Mouse (Mus musculus) A20 (cell line): ENCODE data around the gene Larp1.
"Not testable (repeated sequence)": the region's sequence is repeated elsewhere in the genome, so short reads cannot be mapped to it uniquely, and the experiment has no call there.

Source experiments
- DNase-seq: peaks from one replicate; pipeline ENCODE4 v3.0.0-alpha.2; 2011; ENCODE audit warnings: low read depth, low spot score

Gene Larp1

GRCm38 (mm10) chr11:58026337-58026736 is 17.5 kb downstream of the Larp1 start:
- DNase-seq = peak; percentile 67

GRCm38 (mm10) chr11:58026860-58027259 is 18.0 kb downstream of the Larp1 start:
- no peak for DNase-seq

GRCm38 (mm10) chr11:58028981-58029380 is 20.1 kb downstream of the Larp1 start:
- DNase-seq = no peak

GRCm38 (mm10) chr11:58029869-58030268 is 21.0 kb downstream of the Larp1 start:
- DNase-seq = no peak

- DNase-seq = no peak
Observed at GRCm38 (mm10) chr11:58031176-58031575, 22.3 kb downstream of the Larp1 start.

DNA sequence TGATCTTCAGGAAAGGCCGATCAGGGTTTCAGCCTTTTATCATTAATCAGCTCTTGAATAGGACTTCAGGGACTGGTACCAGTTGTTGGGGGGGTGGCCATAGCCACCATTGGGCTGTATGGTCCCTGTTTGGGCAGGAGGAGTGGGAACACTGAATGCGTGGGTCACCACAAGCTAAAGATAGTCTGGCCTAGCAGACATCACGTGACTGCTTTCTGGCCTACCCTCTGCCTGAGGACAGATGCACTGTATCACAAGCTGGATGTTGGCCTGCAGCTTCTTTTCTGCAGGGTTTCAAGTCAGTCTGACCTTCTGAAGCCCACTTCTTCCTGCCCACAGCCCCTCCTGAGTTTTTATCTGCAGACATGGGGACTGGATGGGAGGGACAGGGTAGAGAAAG is 24.8 kb downstream of the Larp1 start:
- no peak for DNase-seq

GRCm38 (mm10) chr11:58039027-58039426 is 30.2 kb downstream of the Larp1 start:
- DNase-seq = peak; percentile 53

DNA sequence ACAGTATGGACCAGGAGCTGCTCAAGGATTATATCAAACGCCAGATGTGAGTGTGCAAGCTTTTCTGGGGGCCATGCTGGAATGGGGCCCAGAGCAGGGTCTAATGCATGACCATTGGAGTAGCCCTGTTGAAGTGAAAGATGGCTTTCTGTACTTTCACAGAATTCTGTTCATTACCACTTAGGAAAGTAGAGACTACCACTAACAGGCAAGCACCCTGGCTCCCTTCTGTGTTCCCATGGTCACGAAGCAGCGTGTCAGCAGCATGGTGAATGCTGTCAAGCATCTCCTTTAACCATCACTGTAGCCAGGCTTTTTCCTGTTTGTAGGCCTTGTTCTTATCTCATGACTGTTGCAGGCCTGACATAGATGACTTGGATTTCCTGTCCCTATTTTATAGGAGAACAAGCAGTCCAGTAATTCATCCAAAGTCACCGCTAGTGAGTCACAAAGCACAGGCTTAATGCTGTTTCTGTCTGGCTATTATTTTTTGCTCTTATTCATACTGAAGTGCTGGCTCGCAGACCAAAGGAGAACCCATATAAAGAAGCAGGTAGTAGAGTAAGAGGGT is 34.1 kb downstream of the Larp1 start:
- no peak for DNase-seq

GRCm38 (mm10) chr11:58046438-58046837 is 37.6 kb downstream of the Larp1 start:
- peak; percentile 24 for DNase-seq

DNA sequence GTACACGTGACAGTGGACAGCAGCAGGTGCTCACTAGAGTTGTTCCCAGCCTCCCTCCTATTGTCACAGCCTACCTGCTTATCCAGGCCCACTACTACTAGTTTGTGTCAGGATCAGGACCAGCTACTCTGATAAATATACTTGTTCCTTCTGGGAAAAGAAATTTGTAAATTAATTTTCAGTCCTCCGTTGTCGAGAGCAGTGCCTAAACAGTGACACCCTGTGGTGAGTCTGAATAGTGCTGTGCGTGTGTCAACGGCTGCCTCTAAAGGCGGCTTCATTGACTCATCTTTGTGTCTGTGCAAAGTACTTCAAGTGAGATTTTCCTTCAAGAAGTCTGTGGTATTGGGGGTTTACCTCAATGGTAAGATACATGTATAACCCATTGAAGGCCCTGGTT is 48.6 kb downstream of the Larp1 start:
- peak; percentile 42 for DNase-seq

GRCm38 (mm10) chr11:58059752-58060151 is 50.9 kb downstream of the Larp1 start:
- DNase-seq = not testable (repeated sequence)

DNA sequence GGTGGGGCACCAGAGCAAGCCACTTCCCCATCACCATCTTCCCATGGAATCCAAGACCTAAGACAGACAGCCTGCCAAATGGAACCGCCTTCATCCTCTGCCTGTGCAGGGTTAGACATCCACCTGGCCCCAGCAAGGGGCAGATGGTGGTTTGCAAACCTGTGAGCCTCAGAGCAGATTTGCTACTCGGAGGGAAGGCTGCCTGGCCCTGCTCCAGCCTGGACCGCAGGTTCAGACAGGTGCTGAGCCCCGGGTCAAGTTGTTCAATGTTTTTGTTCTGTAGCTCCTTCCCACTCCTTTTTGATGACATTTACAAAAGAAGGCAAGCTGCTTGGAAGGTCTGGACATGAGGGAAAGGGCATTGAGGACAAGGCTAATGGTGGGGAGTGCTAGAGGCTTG is 52.4 kb downstream of the Larp1 start:
- not testable (repeated sequence) for DNase-seq

DNA sequence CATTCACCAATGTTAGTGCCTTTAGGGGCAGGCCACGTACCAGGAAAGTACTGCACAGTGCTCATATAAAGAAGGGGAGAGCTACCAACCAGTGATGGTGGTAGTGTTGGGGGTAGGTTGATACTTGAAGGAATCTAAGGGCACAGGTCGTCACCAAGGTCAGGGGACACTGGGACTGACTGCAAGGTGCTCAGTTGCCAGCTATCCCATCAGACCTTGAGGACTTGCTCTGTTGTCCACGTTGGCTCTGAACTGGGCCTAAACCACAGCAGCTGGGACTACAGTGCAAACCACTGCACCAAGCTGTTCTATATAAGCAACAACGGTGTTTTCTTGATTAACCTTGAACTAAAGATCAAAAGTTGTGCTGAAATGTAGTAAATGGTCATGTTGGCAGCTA is 53.7 kb downstream of the Larp1 start:
- no peak for DNase-seq

GRCm38 (mm10) chr11:58065025-58065424 is 56.2 kb downstream of the Larp1 start:
- DNase-seq = no peak

- no peak for DNase-seq
Observed at GRCm38 (mm10) chr11:58072978-58073377, 64.1 kb downstream of the Larp1 start.

DNA sequence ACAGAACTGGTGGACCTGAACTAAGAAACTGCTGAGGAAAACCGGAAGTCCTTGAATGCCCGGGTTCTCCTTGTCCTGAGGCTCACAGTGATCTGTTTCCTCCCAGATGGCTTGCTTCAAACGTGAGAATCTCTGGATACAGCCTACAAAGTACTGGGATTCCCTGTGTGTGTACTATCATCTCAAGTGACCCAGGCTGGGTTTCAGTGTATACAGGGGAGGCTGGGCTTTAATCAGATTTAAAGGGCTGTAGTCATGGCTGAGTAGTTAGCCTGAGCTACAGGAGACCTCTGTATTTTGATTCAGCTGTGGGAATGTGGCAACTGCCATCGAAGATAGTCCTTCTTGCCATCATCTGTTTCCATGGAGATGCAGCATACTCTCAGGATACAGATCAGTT is 68.4 kb downstream of the Larp1 start:
- no peak for DNase-seq

DNA sequence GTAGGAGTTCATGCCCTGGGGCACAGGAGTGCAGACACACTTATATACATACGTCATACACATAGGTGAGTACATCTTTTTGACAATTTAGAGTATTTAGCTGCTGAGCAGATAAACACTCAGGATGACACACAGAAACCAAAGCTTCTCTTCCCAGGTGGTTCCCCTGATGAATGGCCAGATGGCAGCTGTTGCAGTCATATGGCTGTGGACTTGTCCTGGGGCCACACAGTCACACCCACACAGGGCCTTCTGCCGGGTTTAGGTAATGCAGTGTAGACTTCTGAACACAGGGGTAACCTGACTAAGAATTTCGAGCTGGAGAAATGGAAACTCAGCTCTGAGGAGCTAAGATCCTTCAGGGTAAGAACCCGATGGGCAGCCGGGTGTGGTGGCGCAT is 72.9 kb downstream of the Larp1 start:
- no peak for DNase-seq

- no peak for DNase-seq
Observed at GRCm38 (mm10) chr11:58092541-58092940, 83.7 kb downstream of the Larp1 start.

- DNase-seq = no peak
Observed at GRCm38 (mm10) chr11:58093021-58093528, 84.2 kb downstream of the Larp1 start, which contains the start of gene Gm12248. Gene Gm12248, minus strand, starts transcription at chr11:58093134.

- DNase-seq = no peak
Observed at GRCm38 (mm10) chr11:58094766-58095165, 85.9 kb downstream of the Larp1 start.

DNA sequence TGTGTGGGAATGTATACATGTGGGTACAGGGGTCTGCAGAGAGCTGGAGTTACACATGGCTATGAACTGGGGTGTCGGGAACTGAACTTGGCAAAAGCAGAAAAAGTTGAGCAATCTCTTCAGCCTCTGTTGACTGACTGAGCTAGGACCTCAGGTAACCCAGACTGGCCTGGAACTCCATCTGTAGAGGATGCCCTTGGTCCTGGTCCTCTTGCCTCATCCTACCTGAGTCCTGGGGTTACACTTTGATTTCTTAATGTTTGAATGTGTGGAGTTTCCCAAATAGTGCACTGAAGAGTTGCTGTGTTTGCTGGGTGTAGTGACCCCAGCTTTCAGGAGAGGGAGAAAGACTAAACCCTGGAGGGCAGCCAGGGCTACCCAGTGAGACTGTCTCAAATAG is 86.7 kb downstream of the Larp1 start:
- no peak for DNase-seq

DNA sequence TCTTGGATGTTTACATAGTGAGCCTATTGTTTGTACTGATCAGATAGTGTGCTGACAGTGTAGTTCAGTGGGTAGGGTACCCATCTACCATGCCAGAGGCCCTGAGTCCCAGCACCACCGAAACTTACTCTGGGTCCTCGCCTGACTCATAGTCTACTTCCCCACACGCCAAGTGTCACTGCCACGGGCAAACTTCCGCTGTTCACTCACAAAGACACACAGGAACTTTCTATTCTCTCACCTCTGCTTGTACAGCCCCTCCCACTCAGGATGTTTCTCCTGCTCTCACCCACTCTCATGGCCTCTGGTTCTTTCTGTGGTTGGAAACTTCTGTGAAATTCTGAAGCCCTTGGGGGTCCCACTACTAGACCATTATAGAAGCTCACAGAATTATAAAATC is 87.3 kb downstream of the Larp1 start:
- no peak for DNase-seq

- no peak for DNase-seq
Observed at GRCm38 (mm10) chr11:58096821-58097620, 88.2 kb downstream of the Larp1 start.
